Mouse (Mus musculus): ENCODE measurements around the gene Map3k7cl.

The Map3k7cl gene

DNA sequence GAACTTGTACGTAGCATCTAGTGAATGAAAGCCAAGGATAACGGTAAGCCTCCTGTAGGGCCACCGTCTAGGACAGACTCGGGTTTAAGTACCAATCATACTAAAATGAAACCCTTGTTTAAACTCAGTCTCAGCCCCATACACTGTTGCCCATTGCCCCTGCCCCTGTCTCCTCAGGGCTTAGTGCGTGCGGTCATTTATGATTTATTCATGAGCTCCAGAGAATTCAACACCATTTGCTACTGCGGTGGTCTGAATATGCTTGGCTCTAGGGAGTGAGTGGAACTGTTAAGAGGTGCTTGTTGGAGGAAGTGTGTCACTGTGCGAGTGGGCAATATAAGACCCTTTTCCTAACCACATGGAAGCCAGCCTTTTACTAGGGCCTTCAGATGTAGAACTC is 34.7 kb downstream of the Map3k7cl start:
- no peak for DNase-seq (ENCODE audit: low spot score in 2 of 2)

GRCm38 (mm10) chr16:87594145-87594544 is 41.0 kb downstream of the Map3k7cl start:
- DNase-seq (ENCODE audit: low spot score in 2 of 2), result no peak

GRCm38 (mm10) chr16:87595149-87595548 is 42.0 kb downstream of the Map3k7cl start:
- DNase-seq (ENCODE audit: low spot score in 2 of 2), result no peak

- no peak for DNase-seq (ENCODE audit: low spot score in 2 of 2)
Observed at GRCm38 (mm10) chr16:87602717-87603526, 49.8 kb downstream of the Map3k7cl start.

DNA sequence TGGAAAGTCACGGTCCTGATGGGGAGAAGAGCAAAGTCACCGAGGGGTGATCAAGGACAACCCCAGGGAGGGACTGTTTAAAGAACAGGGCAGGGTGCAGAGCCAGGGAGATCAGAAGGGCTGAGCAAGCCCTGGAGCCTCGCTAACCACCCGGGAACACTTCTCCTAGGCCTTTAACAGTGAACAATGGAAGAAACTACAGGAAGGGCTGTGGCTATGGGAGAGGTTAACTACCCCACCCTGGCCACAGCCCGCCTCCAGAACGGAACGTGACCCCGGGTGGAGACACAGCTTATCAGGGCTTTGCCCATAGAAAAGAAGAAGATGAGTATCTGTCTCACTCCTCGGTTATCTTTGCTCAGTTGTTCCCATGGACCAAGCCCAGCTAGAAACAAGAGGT is 50.9 kb downstream of the Map3k7cl start:
- no peak for DNase-seq (ENCODE audit: low spot score in 2 of 2)

DNA sequence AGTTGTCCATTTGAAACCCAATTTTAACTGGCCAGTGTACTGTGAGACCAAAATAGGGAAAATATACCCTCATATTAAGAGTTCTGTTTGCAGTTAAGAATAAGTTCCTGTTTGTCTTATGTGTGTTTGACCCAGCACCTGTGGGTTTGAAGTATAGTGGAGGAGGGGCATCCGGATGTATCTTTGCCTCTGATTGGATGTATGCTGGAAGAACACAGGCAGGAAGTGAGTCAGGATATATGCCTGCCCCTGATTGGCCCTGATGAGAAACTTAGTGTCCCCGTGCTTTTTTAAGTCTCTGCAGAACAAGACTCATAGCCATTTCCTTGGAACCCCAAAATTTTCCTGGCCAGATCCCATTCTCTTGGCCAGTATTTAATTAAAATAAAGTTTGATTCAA is 51.8 kb downstream of the Map3k7cl start:
- no peak for DNase-seq (ENCODE audit: low spot score in 2 of 2)

GRCm38 (mm10) chr16:87607383-87607782 is 54.3 kb downstream of the Map3k7cl start:
- no peak for DNase-seq (ENCODE audit: low spot score in 2 of 2)

DNA sequence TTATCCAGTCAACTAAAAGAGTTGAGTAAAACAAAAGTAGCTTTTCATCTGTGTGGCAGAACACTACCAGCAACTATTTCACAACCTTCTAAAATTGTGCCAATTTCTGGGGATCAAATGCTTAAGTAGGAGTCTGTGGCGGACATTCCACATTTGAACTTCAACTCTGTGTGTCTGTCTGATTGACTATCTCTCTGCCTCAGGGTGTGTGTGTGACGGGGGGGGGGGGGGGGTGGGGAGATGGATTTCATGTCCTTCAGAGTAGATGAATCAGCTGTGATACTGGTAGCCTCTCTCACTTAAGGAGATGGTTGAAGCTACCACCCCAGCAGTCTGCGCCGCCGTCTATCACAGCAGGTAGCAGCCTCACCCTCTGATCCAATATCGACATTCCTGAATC is 54.8 kb downstream of the Map3k7cl start:
- DNase-seq (ENCODE audit: low spot score in 2 of 2), result no peak

GRCm38 (mm10) chr16:87610142-87610541 is 57.0 kb downstream of the Map3k7cl start:
- no peak for DNase-seq (ENCODE audit: low spot score in 2 of 2)

GRCm38 (mm10) chr16:87610556-87611295 is 57.6 kb downstream of the Map3k7cl start:
- DNase-seq (ENCODE audit: low spot score in 2 of 2), result no peak

- DNase-seq (ENCODE audit: low spot score in 2 of 2), result no peak
Observed at GRCm38 (mm10) chr16:87611420-87611819, 58.3 kb downstream of the Map3k7cl start.

DNA sequence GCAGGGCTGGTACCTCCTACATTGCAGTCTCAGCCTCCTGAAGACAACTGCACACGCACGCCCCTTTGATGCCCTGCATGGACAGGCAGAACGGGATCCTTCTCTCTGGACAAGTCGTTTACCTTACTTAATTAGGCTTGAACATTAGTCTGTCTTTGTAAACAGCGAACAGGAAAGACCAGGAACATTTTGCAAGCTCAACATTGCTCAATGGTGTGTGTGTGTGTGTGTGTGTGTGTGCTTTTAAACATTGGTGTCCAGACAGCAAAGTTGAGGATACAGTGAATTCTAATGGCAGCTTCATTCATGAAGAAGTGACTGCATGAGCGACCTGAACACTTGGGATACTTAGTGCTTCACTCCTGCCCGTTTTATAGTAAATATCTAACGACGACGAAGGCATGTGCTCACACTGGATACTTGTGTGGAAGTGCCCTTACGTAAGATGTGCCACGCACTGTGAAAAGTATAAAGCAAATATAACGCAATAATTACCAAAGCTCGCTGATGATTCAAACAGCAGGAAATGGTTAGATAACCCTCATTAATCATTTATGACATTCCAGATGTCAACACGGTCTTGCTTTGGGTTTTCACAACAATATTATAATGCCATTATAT is 59.2 kb downstream of the Map3k7cl start:
- no peak for DNase-seq (ENCODE audit: low spot score in 2 of 2)

DNA sequence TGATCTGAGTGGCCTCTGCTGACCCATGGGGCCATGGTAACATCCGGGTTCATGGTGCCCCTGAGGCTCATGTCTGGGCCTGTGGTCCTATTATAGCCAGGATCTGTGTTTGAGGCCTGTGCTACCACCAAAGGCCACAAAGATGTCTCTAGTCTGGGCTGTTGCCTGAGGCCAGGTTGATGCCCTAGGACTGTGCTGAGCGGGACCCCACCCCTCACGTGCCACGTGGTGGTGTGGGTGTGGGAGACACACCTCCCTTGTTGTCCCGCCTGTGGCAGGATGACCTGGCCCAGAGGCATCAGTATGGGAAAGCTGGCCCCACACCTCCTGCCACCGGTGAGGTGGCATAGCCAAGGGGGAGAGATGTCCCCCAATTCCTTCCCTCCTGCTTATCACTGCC is 64.2 kb downstream of the Map3k7cl start:
- DNase-seq (ENCODE audit: low spot score in 2 of 2), result no peak

GRCm38 (mm10) chr16:87621246-87621645 is 68.1 kb downstream of the Map3k7cl start:
- DNase-seq (ENCODE audit: low spot score in 2 of 2), result no peak

GRCm38 (mm10) chr16:87623881-87624280 is 70.8 kb downstream of the Map3k7cl start:
- DNase-seq (ENCODE audit: low spot score in 2 of 2), result no peak

- no peak for DNase-seq (ENCODE audit: low spot score in 2 of 2)
Observed at GRCm38 (mm10) chr16:87624937-87625336, 71.8 kb downstream of the Map3k7cl start.

DNA sequence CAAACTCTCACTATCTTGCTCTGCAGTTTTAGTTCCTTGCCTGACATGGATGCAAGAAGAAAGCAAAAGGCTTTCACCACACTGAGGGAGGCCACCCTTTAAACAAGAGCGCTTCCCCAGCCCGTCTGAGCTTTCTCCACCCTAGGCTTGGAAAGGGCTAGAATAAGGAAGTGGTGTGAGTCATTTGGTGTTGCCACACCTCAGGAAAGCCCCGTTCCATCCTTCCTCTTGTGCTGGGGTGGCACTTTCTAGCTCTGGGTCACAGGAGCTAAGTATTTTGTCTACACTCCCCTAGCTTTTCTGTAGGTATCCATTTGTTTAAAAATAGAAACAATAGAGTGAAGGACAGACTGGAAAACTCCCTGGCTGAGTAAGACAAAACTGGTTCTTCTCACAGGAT is 72.2 kb downstream of the Map3k7cl start:
- peak; percentile 42 to 73 for DNase-seq (ENCODE audit: low spot score in 2 of 2)

GRCm38 (mm10) chr16:87625816-87626215 is 72.7 kb downstream of the Map3k7cl start:
- no peak for DNase-seq (ENCODE audit: low spot score in 2 of 2)

DNA sequence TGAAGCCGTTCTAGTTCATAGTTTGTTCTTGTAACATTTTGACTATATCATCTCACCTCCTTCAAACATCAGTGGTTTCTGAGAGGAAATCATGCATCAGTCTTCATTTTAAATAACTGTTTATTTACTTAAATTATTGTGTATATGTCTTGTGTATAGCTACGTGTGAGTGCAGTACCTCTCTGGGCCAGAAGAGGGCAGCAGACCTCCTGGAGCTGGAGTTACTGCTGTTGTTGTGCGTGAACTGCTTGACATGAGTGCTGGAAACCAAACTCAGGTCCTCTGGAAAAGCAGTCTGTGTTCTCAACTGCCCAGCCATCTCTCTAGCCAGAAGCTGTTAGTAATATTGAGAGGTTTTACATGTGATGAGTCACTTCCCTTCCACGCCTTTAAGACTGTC is 73.6 kb downstream of the Map3k7cl start:
- no peak for DNase-seq (ENCODE audit: low spot score in 2 of 2)

- DNase-seq (ENCODE audit: low spot score in 2 of 2), result no peak
Observed at GRCm38 (mm10) chr16:87634709-87635108, 81.6 kb downstream of the Map3k7cl start.

GRCm38 (mm10) chr16:87635213-87635755 is 82.2 kb downstream of the Map3k7cl start:
- no peak for DNase-seq (ENCODE audit: low spot score in 2 of 2)

GRCm38 (mm10) chr16:87635841-87636240 is 82.7 kb downstream of the Map3k7cl start:
- peak; percentile 54 to 55 for DNase-seq (ENCODE audit: low spot score in 2 of 2)
